Mouse (Mus musculus): ENCODE data around the gene Dhodh. TPM values are rescaled to one million over a fixed set of nuclear protein-coding genes. Genes with fewer than 3 reads are reported as not detected.

Gene Dhodh
- polyA plus RNA-seq, 1 experiment from 2014 or later, result 33.6 TPM

DNA sequence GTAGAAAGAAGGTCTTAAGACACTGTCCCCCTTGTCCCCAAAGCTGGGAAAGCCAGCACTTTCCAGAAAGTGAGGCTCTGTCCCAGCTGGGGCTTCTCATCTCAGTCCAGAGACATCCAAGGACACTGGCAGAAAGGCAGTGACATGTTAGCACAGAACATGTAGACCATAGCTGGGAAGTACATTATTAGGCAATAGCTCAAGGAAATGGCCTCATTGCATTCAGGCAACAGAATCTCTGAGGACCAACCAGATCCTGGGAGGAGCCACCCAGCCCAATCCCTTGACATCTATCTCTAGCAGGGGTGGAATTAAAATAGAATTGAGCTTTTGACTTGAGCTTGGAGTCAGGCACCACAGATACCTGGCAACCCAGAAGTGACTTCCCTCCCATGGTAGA, 22.8 kb downstream of the Dhodh start:
- Histone ChIP-seq H3K9me3 (peaks cover 11% of the 10 kb centered on the region), H3K27ac (replicated peaks) (no peak overlapping the region), H3K4me3 (no peak overlapping the region), H3K27me3 (replicated peaks) (no peaks in the 10 kb centered on the region), H3K9ac (no peak overlapping the region), H3K36me3 (no peaks in the 10 kb centered on the region), H3K4me2 (no peak overlapping the region), H3K4me1 (no peaks in the 10 kb centered on the region)
- ATAC-seq (ENCODE audit: extremely low read depth, insufficient number of reproducible peaks, low FRiP score, low TSS enrichment), result no peak

DNA sequence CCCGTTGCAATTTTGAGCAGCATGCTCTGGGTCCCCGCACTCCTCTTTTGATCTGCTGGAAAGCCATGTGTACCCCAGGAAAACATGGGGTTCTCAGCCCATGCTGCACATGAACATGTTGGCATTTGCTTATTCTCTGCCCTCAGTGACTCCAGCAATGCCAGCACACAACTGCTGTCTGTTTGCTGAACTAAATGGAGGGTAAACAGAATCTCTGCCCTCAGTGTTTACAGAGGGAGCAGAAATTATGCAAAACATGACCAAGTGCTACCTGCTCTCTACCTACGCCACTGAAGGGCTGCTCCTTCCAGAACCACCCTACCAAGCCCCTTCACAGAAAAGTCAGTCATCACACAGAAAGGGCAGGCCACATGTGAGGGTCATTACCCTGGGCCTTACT, 23.6 kb downstream of the Dhodh start:
- no peak for ATAC-seq (ENCODE audit: extremely low read depth, insufficient number of reproducible peaks, low FRiP score, low TSS enrichment)
- no peaks in the 10 kb centered on the region for H3K4me1 ChIP-seq
- no peak overlapping the region for H3K4me3 ChIP-seq
- H3K9me3 ChIP-seq, result peaks cover 11% of the 10 kb centered on the region
- H3K4me2 ChIP-seq, result no peak overlapping the region
- 78% methylated on average over 3 of the region's 3 CpGs for WGBS
- H3K36me3 ChIP-seq, result no peaks in the 10 kb centered on the region
- H3K9ac ChIP-seq, result no peak overlapping the region
- H3K27ac ChIP-seq (replicated peaks), result no peak overlapping the region
- no peaks in the 10 kb centered on the region for H3K27me3 ChIP-seq (replicated peaks)

DNA sequence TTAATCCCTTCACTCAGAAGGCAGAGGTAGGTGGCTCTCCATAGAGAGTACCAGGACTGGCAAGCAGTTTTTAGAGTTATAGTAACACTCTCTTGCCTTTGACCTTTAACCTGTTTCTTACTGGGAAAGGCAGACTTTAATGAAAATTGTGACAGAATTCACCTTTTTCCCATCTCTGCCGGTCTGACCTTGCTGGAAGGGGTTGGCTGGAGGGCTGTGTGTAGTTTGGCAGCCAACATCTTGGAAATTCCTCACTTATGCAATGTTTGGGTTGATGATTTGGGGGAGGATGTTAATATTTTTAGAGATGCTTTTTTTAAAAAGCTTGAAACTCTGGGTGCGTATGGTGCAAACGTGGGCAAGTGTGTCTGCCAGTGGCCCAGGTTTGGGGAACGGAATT, 24.2 kb downstream of the Dhodh start:
- no peaks in the 10 kb centered on the region for H3K4me1 ChIP-seq
- H3K9ac ChIP-seq, result no peak overlapping the region
- H3K4me3 ChIP-seq, result no peak overlapping the region
- no peak overlapping the region for H3K27ac ChIP-seq (replicated peaks)
- no peaks in the 10 kb centered on the region for H3K27me3 ChIP-seq (replicated peaks)
- 75% methylated on average over 4 of the region's 4 CpGs for WGBS
- ATAC-seq (ENCODE audit: extremely low read depth, insufficient number of reproducible peaks, low FRiP score, low TSS enrichment), result no peak
- no peaks in the 10 kb centered on the region for H3K36me3 ChIP-seq
- H3K4me2 ChIP-seq, result no peak overlapping the region
- H3K9me3 ChIP-seq, result peaks cover 11% of the 10 kb centered on the region

DNA sequence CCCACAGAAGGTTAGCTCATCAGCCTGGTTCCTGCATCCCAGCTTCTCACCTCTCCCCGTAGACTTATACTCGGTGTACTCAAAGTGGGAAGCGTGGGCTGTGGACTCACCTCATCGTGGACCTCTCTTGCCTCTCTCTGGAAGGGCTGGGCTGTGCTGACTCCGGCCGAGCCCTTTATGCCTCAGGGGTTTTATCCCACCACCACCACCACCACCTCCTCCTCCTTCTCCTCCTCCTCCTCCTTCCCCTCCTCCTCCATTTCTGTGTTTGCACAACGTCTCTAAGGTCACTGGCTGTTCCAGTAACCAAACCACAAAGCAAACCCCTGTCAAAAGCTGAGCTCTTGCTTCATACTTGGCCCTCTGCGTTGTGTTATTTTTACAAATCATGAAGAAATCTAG, 29.6 kb downstream of the Dhodh start, which contains the start of gene Hp:
Hp (minus strand) TSS at position 273 of the 402 bp plus-strand sequence.
- Histone ChIP-seq H3K27me3 (replicated peaks) (no peaks in the 10 kb centered on the region), H3K27ac (replicated peaks) (no peak within 1 kb of the TSS), H3K9me3 (peaks cover 7% of the 10 kb centered on the region), H3K4me2 (no peak within 1 kb of the TSS), H3K36me3 (no peaks in the 10 kb centered on the region), H3K4me1 (no peaks in the 10 kb centered on the region), H3K9ac (no peak within 1 kb of the TSS), H3K4me3 (no peak within 1 kb of the TSS)
- ATAC-seq (ENCODE audit: extremely low read depth, insufficient number of reproducible peaks, low FRiP score, low TSS enrichment), result no peak
- 55% methylated on average over 8 of the region's 8 CpGs for WGBS

DNA sequence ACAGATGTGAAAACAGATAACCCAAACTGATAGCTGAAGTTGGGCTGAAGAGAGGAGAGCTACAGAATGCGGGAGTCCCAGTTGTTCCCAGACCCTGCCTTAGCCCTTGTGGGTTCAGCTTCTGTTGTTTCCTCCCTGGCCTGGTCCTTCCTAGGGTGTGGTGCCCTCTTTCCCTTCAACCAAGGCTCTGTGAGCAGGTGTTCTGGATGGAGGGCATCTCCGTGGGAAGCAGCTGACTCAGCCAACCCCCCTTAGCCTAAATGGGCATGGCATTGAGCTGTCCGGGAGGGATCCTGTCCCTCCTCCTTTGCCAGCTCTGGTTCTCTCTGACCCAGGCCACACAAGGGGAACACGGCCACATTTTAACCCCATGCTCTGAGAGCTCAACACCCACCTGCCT, 32.2 kb downstream of the Dhodh start:
- H3K27me3 ChIP-seq (replicated peaks), result no peaks in the 10 kb centered on the region
- no peak overlapping the region for H3K4me3 ChIP-seq
- no peak overlapping the region for H3K9ac ChIP-seq
- no peak overlapping the region for H3K4me2 ChIP-seq
- H3K36me3 ChIP-seq, result peaks cover 17% of the 10 kb centered on the region
- 63% methylated on average over 4 of the region's 4 CpGs for WGBS
- H3K27ac ChIP-seq (replicated peaks), result no peak overlapping the region
- H3K4me1 ChIP-seq, result no peaks in the 10 kb centered on the region
- no peak for ATAC-seq (ENCODE audit: extremely low read depth, insufficient number of reproducible peaks, low FRiP score, low TSS enrichment)
- no peaks in the 10 kb centered on the region for H3K9me3 ChIP-seq

DNA sequence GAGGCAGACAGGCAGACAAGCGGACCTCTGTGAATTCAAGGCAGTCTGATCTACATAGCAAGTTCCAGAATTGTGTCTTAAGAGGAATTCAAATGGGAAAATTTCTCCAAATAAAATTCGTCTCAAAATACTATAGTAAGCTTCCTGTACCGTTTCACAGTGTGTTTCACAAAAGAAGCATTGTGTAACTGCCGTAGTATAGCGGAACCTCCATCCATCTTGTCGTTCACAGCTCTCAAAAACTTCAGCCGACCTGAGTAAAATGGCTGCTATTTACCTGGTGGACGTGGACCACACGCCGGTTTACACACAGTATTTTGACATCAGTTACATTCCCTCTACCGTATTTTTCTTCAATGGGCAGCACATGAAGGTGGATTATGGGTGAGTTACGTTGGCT, 37.3 kb downstream of the Dhodh start:
- H3K27ac ChIP-seq (replicated peaks), result no peak overlapping the region
- H3K36me3 ChIP-seq, result peaks cover 39% of the 10 kb centered on the region
- no peak for ATAC-seq (ENCODE audit: extremely low read depth, insufficient number of reproducible peaks, low FRiP score, low TSS enrichment)
- H3K9me3 ChIP-seq, result no peaks in the 10 kb centered on the region
- 85% methylated on average over 12 of the region's 12 CpGs for WGBS
- H3K27me3 ChIP-seq (replicated peaks), result no peaks in the 10 kb centered on the region
- H3K9ac ChIP-seq, result no peak overlapping the region
- no peak overlapping the region for H3K4me2 ChIP-seq
- peaks cover 9% of the 10 kb centered on the region for H3K4me1 ChIP-seq
- no peak overlapping the region for H3K4me3 ChIP-seq

DNA sequence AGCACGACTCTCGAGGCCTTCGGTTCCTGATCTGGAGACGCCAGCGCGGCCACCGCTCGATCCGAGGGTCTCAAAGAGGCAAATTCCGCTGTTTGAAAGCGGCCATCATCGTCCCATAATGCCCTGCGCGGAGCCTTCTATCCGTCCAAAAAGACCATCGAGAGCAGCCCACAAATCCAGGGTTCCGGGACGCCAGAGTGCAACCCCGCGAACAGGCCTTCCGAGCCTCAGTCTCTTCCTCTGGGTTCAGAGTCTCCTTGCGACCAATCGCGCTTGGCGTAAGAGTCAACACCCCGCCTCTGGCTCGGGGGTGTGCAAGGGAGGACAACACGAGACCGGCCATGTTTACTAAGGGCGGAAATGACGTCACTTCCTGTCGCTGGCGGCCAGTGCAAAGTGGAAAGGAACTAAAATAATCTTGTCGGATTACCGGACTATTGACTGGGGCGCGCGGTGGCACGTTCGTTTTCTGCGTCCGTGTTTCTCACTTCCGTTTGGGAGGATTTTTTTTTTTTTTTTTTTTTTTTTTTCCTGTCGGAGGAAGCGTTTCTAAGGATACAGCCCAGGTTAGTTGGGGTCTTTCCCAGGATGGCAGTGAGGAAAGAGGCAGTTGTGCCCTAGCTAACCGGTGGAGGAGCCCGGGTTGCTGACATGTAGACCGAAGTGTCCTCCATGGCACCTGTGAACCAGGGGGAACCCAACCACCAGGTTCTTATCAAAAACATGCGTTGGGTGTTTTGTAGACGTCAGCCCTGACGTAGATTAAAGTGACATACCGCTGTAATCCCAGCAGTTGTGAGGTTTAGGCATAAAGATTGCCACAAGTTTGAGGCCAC, 42.8 kb downstream of the Dhodh start, which contains the start of the genes Dhx38 and Txnl4b:
Dhx38 (minus strand) TSS at position 364 of the 836 bp plus-strand sequence.
Txnl4b (plus strand) TSS at position 395 of the 836 bp plus-strand sequence.
- WGBS, result under 1% methylated on average over 52 of the region's 52 CpGs
- H3K27ac ChIP-seq (replicated peaks), result peak within 1 kb of the TSS; percentile 93
- H3K9me3 ChIP-seq, result no peaks in the 10 kb centered on the region
- peaks cover 22% of the 10 kb centered on the region for H3K4me1 ChIP-seq
- H3K4me3 ChIP-seq, result peak within 1 kb of the TSS; percentile 91
- H3K36me3 ChIP-seq, result peaks cover 40% of the 10 kb centered on the region
- peak within 1 kb of the TSS; percentile 96 for H3K9ac ChIP-seq
- H3K27me3 ChIP-seq (replicated peaks), result no peaks in the 10 kb centered on the region
- ATAC-seq (ENCODE audit: extremely low read depth, insufficient number of reproducible peaks, low FRiP score, low TSS enrichment), result peak; percentile 98
- H3K4me2 ChIP-seq, result peak within 1 kb of the TSS; percentile 87

DNA sequence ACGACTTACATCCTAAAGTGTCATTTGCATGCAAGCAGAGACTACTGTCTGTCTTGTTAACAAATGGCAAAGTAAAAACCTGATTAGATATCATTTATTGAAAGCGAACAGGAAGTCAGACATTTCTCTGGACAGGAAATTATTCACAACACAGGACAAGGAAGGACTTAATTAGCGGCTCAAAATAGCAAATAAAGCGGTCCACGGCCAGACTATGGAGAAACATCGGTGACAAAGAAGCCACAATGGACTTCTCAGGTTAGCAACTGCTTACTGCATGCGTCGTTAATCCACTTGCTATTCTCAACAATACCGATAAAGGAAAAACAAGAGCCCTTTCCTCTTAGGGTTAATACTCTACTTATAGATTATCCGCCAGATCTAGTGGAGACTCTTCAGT, 43.7 kb downstream of the Dhodh start:
- 3% methylated on average over 10 of the region's 10 CpGs for WGBS
- peaks cover 40% of the 10 kb centered on the region for H3K36me3 ChIP-seq
- H3K27me3 ChIP-seq (replicated peaks), result no peaks in the 10 kb centered on the region
- peaks cover 22% of the 10 kb centered on the region for H3K4me1 ChIP-seq
- peak overlapping the region; percentile 93 for H3K27ac ChIP-seq (replicated peaks)
- H3K4me3 ChIP-seq, result peak overlapping the region; percentile 91
- H3K4me2 ChIP-seq, result peak overlapping the region; percentile 80
- ATAC-seq (ENCODE audit: extremely low read depth, insufficient number of reproducible peaks, low FRiP score, low TSS enrichment), result no peak
- H3K9me3 ChIP-seq, result no peaks in the 10 kb centered on the region
- H3K9ac ChIP-seq, result peak overlapping the region; percentile 96

DNA sequence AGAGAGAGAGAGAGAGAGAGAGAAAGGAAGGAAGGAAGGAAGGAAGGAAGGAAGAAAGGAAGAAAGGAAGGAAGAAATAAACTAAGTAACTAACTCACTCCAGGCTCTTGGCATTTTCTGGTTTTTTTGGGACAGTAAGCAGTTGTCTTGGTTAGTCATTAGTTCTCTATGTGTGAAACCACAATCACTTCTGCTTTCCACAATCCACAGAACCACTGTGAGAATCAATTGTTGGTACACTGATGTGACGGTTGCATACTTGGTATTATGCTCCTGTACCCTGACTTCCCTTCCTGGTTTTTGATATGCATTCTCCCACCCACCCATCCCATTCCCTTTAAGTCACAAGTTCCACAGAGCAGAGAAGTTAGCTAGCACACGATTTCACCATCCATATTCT, 44.6 kb downstream of the Dhodh start:
- 71% methylated on average over 2 of the region's 2 CpGs for WGBS

DNA sequence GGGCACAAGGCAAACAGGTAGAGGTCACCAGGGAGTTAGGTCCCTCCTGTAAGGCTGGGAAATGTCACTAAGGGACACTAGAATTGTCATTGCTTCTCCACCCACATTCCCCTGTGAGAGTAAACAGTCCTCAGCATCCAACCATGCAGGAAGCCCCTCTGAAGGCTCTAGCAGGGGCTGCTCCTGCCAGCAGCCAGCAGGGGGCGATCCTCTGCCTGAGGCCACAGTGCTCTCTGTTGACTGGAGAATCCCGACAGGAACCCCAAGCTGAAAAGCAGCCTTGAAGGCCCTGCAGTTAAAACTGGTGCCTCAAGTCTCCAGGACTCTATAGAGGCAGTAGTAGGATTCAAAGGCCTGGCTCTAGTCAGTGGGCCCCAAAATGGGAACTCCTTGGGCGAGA, 56.8 kb downstream of the Dhodh start:
- no peaks in the 10 kb centered on the region for H3K9me3 ChIP-seq
- no peaks in the 10 kb centered on the region for H3K4me1 ChIP-seq
- no peak overlapping the region for H3K27ac ChIP-seq (replicated peaks)
- no peaks in the 10 kb centered on the region for H3K27me3 ChIP-seq (replicated peaks)
- no peak for ATAC-seq (ENCODE audit: extremely low read depth, insufficient number of reproducible peaks, low FRiP score, low TSS enrichment)
- 42% methylated on average over 3 of the region's 3 CpGs for WGBS
- H3K9ac ChIP-seq, result no peak overlapping the region
- peaks cover 100% of the 10 kb centered on the region for H3K36me3 ChIP-seq
- no peak overlapping the region for H3K4me2 ChIP-seq
- H3K4me3 ChIP-seq, result no peak overlapping the region

More for the DNA sequence above, 44.6 kb downstream of the Dhodh start:
- Histone ChIP-seq H3K4me3 (no peak overlapping the region), H3K27me3 (replicated peaks) (no peaks in the 10 kb centered on the region), H3K36me3 (peaks cover 40% of the 10 kb centered on the region), H3K27ac (replicated peaks) (no peak overlapping the region), H3K9me3 (no peaks in the 10 kb centered on the region), H3K4me2 (peak overlapping the region; percentile 80), H3K9ac (no peak overlapping the region), H3K4me1 (peaks cover 22% of the 10 kb centered on the region)
- no peak for ATAC-seq (ENCODE audit: extremely low read depth, insufficient number of reproducible peaks, low FRiP score, low TSS enrichment)

DNA sequence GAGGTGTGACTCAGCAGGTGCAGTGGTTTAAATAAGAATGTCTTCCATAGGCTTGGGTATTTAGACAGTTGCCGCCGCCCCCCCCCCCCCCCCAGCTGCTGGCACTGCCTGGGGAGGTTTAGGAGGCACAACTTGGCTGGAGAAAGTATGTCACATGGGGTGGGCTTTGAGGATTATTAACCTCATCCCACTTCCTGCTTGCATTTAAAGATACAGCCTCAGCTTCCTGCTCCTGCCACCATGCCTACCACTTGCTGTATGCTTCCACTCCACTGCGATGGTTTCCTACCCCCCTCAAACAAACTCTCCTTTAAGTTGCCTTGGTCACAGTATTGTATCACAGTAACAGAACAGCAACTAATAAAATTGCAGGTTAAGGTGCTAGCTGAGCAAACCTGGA, 64.4 kb downstream of the Dhodh start:
- no peak overlapping the region for H3K27ac ChIP-seq (replicated peaks)
- no peak overlapping the region for H3K9ac ChIP-seq
- H3K4me1 ChIP-seq, result no peaks in the 10 kb centered on the region
- peaks cover 36% of the 10 kb centered on the region for H3K36me3 ChIP-seq
- ATAC-seq (ENCODE audit: extremely low read depth, insufficient number of reproducible peaks, low FRiP score, low TSS enrichment), result no peak
- H3K4me3 ChIP-seq, result no peak overlapping the region
- 31% methylated on average over 3 of the region's 3 CpGs for WGBS
- H3K9me3 ChIP-seq, result no peaks in the 10 kb centered on the region
- H3K27me3 ChIP-seq (replicated peaks), result no peaks in the 10 kb centered on the region
- no peak overlapping the region for H3K4me2 ChIP-seq

All from heart, embryonic 13.5 days (tissue).